12 mouse cellular contexts compared by ENCODE assay signal in the genomic region with DNA sequence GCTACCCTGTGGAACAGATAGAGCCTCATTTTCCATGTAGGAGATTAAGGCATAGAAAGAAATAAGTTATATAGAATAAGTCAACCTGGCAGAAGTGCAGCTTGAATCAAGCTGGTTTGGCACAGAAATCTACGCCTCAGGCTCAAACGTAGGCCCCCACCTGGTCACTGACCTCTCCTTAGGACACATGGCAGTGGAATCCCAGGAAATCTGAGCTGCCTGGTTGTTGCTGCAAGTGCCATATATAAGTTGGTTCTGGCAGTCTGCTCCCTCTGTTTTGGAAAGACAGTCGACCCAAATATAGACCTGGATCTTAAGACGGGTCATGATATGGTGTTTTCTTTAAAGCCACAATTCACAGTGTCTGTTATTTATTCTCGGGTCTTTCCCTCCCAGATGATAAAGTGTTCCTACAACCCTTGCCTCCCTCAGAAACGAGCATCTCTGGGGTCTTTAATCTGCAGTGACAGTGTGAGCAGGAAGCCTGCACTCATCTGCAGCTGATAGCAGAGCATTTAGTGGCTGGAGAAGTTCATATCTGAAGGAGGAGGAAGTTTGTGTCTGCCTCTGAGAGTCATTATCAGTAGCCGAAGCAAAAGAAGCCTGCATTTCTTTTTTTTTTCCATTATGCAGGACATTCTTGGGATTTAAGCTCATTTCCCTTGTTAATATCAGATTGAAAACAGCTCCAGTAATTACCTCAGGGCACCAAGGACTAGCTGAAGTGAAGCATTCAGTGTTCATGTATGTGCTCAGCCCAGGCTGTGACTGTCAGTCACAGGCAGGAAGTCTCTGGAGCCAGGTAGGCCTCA.
DNase-seq lines count a peak whose midpoint lies in the region; ATAC-seq and TF ChIP-seq lines count a peak whose summit lies in the region.
"Had no signal": no experiment of that assay in that cellular context is flagged by ENCODE, and none has a peak within 500 bp of the region (broad histone marks: within the 10 kb centered on the region; RNA-seq: fewer than 3 reads in every experiment).

No protein-coding gene starts in this region.

- DNase-seq in heart, postnatal 4 days, result no peak
- no peak for DNase-seq in lung, embryonic 14.5 days
- no peak for DNase-seq in lung, postnatal 14 days
- no peak for DNase-seq in cerebellum, postnatal 25 days
- DNase-seq: right cerebral cortex, postnatal 25 days had no signal

- TF ChIP-seq CTCF in lung, embryonic 14.5 days (IDR thresholded peaks at IDR 0.05; ENCODE audit: low read depth), result no peak

- no peak overlapping the region for H3K4me3 ChIP-seq in heart, embryonic 11.5 days (ENCODE audit: low read depth, low read length)
- no peak overlapping the region for H3K4me3 ChIP-seq in lung, embryonic 14.5 days (ENCODE audit: low read depth, low read length)
- no peak overlapping the region for H3K4me3 ChIP-seq in embryonic facial prominence, embryonic 13.5 days
- H3K4me3 ChIP-seq: forebrain, embryonic 15.5 days; midbrain, embryonic 10.5 days had no signal

- no peaks in the 10 kb centered on the region for H3K36me3 ChIP-seq in heart, embryonic 11.5 days (ENCODE audit: control insufficient read depth, insufficient read depth, low read length)
- no peaks in the 10 kb centered on the region for H3K36me3 ChIP-seq in lung, embryonic 14.5 days (ENCODE audit: insufficient read depth)
- H3K36me3 ChIP-seq in embryonic facial prominence, embryonic 13.5 days, result no peaks in the 10 kb centered on the region
- H3K36me3 ChIP-seq: forebrain, embryonic 15.5 days; midbrain, embryonic 10.5 days had no signal

- ATAC-seq in heart, embryonic 11.5 days (replicated peaks; ENCODE audit: insufficient number of reproducible peaks, low FRiP score, low TSS enrichment), result no peak; the same call in 1 of the 2 replicates
- no peak for ATAC-seq in lung, embryonic 14.5 days (ENCODE audit: insufficient read depth)
- ATAC-seq in embryonic facial prominence, embryonic 13.5 days (ENCODE audit: insufficient number of reproducible peaks, insufficient read depth, low FRiP score, low TSS enrichment, low read depth), result no peak
- ATAC-seq in megakaryocyte progenitor cell, adult 5-6 weeks (replicated peaks; ENCODE audit: poor library complexity), result peak; percentile 83
- no peak for ATAC-seq in CD4-positive, CD25-positive, alpha-beta regulatory T cell, adult 4 months
- ATAC-seq: forebrain, embryonic 15.5 days had no signal

- H3K9me3 ChIP-seq in heart, embryonic 11.5 days (replicated peaks; ENCODE audit: control insufficient read depth, low read length), result no peaks in the 10 kb centered on the region
- H3K9me3 ChIP-seq in lung, embryonic 14.5 days (ENCODE audit: low read depth, low read length), result no peaks in the 10 kb centered on the region
- no peaks in the 10 kb centered on the region for H3K9me3 ChIP-seq in embryonic facial prominence, embryonic 13.5 days
- H3K9me3 ChIP-seq: forebrain, embryonic 15.5 days; midbrain, embryonic 10.5 days had no signal

- H3K9ac ChIP-seq in heart, embryonic 11.5 days (ENCODE audit: low read depth, low read length), result no peak overlapping the region
- no peak overlapping the region for H3K9ac ChIP-seq in lung, embryonic 14.5 days
- no peak overlapping the region for H3K9ac ChIP-seq in embryonic facial prominence, embryonic 13.5 days
- H3K9ac ChIP-seq: forebrain, embryonic 15.5 days had no signal

- H3K4me2 ChIP-seq in heart, embryonic 11.5 days, result no peak overlapping the region; the same call in 1 of the 2 replicates
- no peak overlapping the region for H3K4me2 ChIP-seq in lung, embryonic 14.5 days
- no peak overlapping the region for H3K4me2 ChIP-seq in embryonic facial prominence, embryonic 13.5 days
- H3K4me2 ChIP-seq: forebrain, embryonic 15.5 days had no signal

- no peaks in the 10 kb centered on the region for H3K27me3 ChIP-seq in heart, embryonic 11.5 days (ENCODE audit: control insufficient read depth, insufficient read depth, low read length)
- H3K27me3 ChIP-seq in lung, embryonic 14.5 days (ENCODE audit: insufficient read depth, low read length), result no peaks in the 10 kb centered on the region
- H3K27me3 ChIP-seq in embryonic facial prominence, embryonic 13.5 days, result no peaks in the 10 kb centered on the region
- H3K27me3 ChIP-seq: CH12.LX; forebrain, embryonic 15.5 days had no signal

- H3K27ac ChIP-seq in heart, embryonic 11.5 days (ENCODE audit: low read depth, low read length), result peak overlapping the region; percentile 88
- H3K27ac ChIP-seq in lung, embryonic 14.5 days (ENCODE audit: low read depth), result peak overlapping the region; percentile 34; the same call in 1 of the 2 replicates
- H3K27ac ChIP-seq in embryonic facial prominence, embryonic 13.5 days, result peak overlapping the region; percentile 39; the same call in 1 of the 2 replicates
- H3K27ac ChIP-seq: forebrain, embryonic 15.5 days; midbrain, embryonic 10.5 days had no signal

- WGBS in heart, embryonic 11.5 days (ENCODE audit: insufficient replicate concordance), result 14% methylated on average over 7 of the region's 7 CpGs
- 32% methylated on average over 7 of the region's 7 CpGs for WGBS in lung, embryonic 14.5 days
- 38% methylated on average over 7 of the region's 7 CpGs for WGBS in embryonic facial prominence, embryonic 13.5 days

- peaks cover 21% of the 10 kb centered on the region for H3K4me1 ChIP-seq in heart, embryonic 11.5 days (ENCODE audit: control insufficient read depth, insufficient read depth, low read length)
- H3K4me1 ChIP-seq in lung, embryonic 14.5 days (ENCODE audit: insufficient read depth), result no peaks in the 10 kb centered on the region
- H3K4me1 ChIP-seq in embryonic facial prominence, embryonic 13.5 days, result peaks cover 14% of the 10 kb centered on the region

Comparison
In these comparisons a context has a peak if more than half of its experiments do, and no peak if none do; other contexts are left out.
1. H3K27ac ChIP-seq: peak in every context shown above with its lines; median percentile 88 in heart, embryonic 11.5 days; 39 in embryonic facial prominence, embryonic 13.5 days; 34 in lung, embryonic 14.5 days.